Mouse (Mus musculus) activated CD4-positive, CD25-positive, alpha-beta regulatory T cell, adult 4 months (primary cell): ENCODE data around the gene Kcnj10. TPM values are rescaled to one million over a fixed set of nuclear protein-coding genes. Genes with fewer than 3 reads are reported as not detected.
A peak's percentile ranks its signal among the peaks of the same experiment; 100 is the strongest.

Experiments used
- ATAC-seq: one replicate; pipeline ENCODE4 v1.8.0; 2017
- polyA plus RNA-seq, 2 experiments: library from polyadenylated mRNA; unstranded; fragments of 100-300 nt; shearing (Covaris generic); gene quantifications; one replicate each; pipeline ENCODE4 v1.2.1; 2017

Gene Kcnj10
- polyA plus RNA-seq = under 1 TPM in 1 of 2 experiments, not detected in 1; 0.15 TPM

DNA sequence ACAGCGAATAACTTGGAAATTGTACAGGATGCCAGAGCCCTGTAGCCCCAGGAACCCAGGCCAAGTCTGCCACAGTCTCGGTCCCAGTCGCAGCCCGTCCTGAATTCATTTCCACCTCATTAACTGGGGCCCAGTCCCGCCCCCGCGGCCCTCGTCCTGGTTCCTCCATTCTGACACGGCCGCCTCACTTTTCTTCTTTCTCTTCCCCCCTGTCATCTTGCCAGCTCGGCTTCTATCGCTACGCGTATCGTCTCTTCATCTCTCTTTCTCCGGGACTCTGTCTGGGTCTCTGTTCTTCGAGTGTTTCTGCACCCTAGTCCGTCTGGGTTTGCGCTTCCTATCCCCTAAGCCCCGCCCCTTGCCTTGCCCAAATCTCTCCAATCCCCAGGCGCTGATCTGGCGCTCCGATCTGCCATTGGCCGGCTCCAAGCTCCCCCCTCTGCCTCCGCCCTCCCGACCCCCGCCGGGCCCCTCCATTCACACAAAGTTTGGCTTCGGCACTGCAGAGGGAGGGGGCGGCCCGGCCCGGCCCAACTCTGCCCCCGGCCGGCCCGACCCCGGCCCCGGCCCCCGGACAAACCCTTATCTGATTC is at the start of gene Kcnj10:
Gene Kcnj10 (plus strand): TSS at position 482 of the 593 bp plus-strand sequence.
- peak; percentile 86 for ATAC-seq

DNA sequence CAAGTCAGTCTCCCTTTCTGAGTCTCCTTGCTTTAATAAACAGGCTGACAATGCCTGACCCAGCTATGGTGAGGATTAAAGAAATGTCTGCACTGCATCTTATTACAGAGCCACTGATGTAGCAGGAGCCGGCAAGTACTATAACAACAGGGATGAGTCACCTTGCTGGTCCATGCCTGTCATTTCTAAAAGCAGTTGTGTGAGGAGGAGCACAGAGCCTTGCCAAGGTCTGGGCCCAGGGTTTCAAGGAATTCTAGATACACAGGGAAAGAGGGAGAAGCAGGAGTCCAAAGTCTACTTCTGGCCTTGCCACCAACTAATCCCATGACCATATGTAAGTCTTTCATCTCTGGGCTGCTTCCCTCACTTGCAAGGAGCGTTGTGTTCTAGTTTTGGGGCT is 48.1 kb upstream of the Kcnj10 start:
- no peak for ATAC-seq

- no peak for ATAC-seq
These were observed 47.6 kb upstream of the Kcnj10 start for GRCm38 (mm10) chr1:172293449-172293848.

- ATAC-seq = no peak
These were observed 45.2 kb upstream of the Kcnj10 start for GRCm38 (mm10) chr1:172295751-172296197.

GRCm38 (mm10) chr1:172296816-172297510 is 44.0 kb upstream of the Kcnj10 start:
- ATAC-seq = no peak

DNA sequence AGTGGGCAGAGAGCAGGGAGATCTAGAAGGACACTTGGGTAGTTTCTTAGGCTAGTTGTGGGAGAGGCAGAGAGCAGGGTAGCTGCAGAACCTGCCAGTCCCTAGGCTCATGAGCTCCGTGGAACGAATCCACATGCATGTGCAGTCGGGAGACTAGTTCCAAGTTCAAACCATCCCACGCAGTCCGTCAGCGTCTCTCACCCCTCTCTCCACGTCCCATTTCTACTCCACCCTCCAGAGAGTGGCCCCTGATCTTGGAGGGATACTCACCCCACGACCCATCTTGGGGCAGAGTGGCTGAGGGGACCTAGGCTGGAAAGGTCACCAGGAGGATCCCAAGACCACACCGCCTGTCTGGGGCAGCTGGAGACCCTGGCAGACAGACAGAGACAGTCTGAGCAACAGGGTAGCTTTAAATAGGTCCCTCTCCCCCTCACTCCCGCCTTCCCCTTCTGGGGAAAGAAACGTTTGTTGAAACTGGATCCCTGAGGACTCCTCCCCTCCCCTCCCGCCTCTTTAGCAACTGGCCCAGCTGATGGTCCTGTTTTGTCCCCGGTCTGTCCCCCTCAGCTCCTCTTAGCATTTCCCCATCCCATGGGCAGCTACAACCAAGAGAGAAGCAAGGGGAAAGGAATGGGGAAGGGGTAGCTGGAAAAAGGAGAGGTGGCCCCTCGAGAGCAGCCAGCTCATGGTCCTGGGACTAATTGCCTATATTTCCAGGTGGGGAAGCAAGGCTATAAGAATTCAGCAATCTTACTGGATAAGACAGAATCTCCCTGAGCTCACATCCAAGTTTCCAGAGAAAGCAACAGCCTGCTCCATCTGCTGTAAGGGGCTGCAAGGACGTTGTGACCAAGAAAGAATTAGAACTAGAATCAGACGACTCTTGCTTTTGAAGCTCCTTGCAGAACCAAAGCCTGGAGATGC is 43.1 kb upstream of the Kcnj10 start, which contains the start of gene Atp1a2:
Gene Atp1a2 (minus strand): TSS at position 454 of the 927 bp plus-strand sequence.
- ATAC-seq = no peak

DNA sequence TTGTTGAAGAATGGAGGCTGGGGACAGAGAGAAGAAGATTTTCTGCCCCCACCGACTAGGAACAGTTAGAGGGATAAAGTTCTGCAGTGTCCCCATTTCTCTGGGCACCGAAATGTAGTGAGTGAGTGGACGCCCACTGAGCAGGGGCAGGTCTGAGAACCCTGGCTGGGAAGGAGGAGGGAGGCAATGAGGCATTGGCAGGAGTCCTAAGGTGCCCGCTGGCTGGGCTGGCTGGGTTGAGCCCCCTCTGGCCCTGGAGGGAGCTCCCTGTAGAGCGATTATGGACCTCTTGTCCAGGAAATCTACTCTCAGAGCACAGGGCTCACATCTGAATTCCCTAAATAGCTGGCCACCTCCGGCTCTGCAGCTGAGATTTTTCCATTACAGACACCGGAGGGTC is 41.5 kb upstream of the Kcnj10 start:
- no peak for ATAC-seq

GRCm38 (mm10) chr1:172300247-172300646 is 40.8 kb upstream of the Kcnj10 start:
- no peak for ATAC-seq

DNA sequence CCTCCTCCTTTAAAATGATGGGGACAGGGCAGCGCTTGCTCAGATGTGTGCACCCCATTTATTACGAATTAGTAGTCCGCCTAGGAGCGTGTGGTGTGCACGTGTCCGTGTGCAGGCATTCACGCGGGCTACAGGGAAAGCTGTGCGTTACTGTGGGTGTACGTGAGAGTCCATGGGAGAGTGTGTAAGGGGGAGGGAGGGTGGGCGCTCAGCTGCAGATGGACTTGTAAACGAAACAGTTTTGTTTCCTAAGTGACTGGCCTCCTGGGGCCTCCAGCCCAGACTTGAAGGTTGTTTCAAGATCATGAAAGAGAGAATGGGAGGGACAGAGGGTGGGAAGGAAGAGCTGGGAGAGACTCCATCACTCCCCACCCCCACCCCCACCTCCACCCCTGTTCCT is 39.8 kb upstream of the Kcnj10 start:
- ATAC-seq = no peak

GRCm38 (mm10) chr1:172302311-172302710 is 38.7 kb upstream of the Kcnj10 start:
- ATAC-seq = no peak

DNA sequence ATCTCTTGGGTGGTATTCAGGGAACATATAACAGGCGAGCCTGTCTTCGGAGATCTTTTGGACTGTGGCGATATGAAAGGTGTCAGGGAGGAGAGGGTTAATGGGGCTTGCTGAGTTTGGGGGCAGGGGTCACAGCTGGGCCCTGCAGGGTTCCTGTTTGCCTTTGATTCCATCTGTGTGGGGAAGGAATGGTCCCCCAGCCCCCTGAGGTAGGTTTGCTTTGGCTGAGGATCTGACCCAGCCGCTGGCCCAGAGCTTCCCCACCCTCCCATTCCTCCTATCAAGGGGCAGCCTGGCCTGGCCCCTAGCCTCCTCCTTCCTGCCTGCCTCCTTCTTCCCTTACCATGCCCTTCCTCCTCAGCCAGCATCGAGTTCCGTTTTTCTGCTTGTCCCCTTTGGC is 38.2 kb upstream of the Kcnj10 start:
- ATAC-seq = no peak

- ATAC-seq = no peak
These were observed 36.6 kb upstream of the Kcnj10 start for GRCm38 (mm10) chr1:172304443-172304842.

- ATAC-seq = no peak
These were observed 35.9 kb upstream of the Kcnj10 start for GRCm38 (mm10) chr1:172305153-172305552.

- no peak for ATAC-seq
These were observed 35.4 kb upstream of the Kcnj10 start for GRCm38 (mm10) chr1:172305635-172306034.

- ATAC-seq = peak; percentile 48
These were observed 34.8 kb upstream of the Kcnj10 start for GRCm38 (mm10) chr1:172306196-172306595.

- no peak for ATAC-seq
These were observed 34.1 kb upstream of the Kcnj10 start for GRCm38 (mm10) chr1:172306885-172307284.

GRCm38 (mm10) chr1:172307936-172308335 is 33.1 kb upstream of the Kcnj10 start:
- no peak for ATAC-seq

DNA sequence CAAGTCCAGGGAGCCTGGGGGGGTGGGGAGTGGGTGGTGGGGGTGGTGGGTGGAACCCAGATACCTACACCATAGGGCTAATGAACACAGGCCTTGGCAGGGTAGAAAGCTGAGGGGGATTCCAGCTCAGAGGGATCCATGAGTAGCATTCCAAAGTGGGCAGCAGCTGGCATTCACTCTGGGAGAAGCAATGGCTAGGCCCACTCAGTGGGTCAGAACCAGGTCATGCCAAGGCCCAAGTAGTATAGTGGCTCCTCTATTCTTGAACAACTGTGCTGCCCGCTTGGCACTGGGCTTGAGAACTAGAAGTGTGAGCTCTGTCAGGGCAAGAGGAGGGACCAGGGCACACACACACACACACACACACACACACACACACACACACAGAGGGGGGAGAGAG is 32.6 kb upstream of the Kcnj10 start:
- ATAC-seq = no peak

DNA sequence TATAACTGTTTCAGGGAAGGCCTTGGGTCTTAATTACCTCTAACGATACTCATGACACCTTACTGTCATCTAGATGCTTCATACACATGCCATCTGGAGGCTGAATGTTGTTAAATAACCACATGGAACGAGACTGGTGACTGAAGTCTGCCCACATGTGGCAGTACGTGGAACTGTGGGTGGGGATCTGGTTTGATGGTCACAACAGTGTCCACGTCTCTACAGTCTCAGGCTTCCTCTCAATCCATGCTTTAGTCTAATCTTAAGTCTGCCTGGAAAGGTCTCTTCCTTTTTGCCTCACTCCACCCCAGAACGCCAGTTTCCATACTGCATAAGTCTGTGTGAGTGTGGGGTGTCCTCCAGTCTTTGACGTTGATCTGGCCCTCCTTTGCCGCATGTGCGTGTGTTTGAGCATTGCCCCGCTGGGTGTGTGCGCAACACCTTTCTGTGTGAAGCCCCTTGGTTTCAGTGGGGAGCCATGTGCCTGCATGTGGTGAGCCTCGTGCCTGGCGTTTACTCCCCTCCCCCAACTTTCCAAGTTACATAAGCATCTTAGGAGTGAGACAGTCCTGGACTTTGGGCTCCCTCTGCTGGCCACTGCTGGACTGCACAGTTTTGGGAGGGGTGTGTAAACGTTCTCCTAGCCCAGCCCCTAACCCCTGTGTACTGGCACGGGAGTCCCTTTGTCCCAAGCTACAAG is 31.2 kb upstream of the Kcnj10 start:
- ATAC-seq = peak; percentile 35

- peak; percentile 44 for ATAC-seq
These were observed 29.6 kb upstream of the Kcnj10 start for GRCm38 (mm10) chr1:172311248-172311906.

GRCm38 (mm10) chr1:172311921-172312767 is 28.9 kb upstream of the Kcnj10 start:
- peak; percentile 51 for ATAC-seq
